Mouse (Mus musculus): Measurements from ENCODE around the gene Dcaf11. TPM values are rescaled to one million over a fixed set of nuclear protein-coding genes. Genes with fewer than 3 reads are reported as not detected.
A peak's percentile ranks its signal among the peaks of the same experiment; 100 is the strongest.

Dcaf11 gene
- polyA plus RNA-seq, 1 experiment: 143 TPM

- TF ChIP-seq CTCF (IDR thresholded peaks at IDR 0.05; ENCODE audit: extremely low read depth, insufficient read length, insufficient replicate concordance, low read depth, low read length) (no peak), POLR2A (IDR thresholded peaks at IDR 0.05; ENCODE audit: low read depth, low read length) (peak; percentile 59; the same call in 1 of the 2 replicates)
- H3K27ac ChIP-seq (ENCODE audit: insufficient read depth, low read depth, low read length): peak within 1 kb of the TSS; percentile 82
- WGBS: under 1% methylated on average over 32 of the region's 32 CpGs
Observed at GRCm38 (mm10) chr14:55540067-55540786, 19.6 kb upstream of the Dcaf11 start, which contains the start of gene Pck2. Pck2 (plus strand) TSS chr14:55540266.

GRCm38 (mm10) chr14:55540787-55541321 is 19.0 kb upstream of the Dcaf11 start:
- Histone ChIP-seq H3K27me3 (ENCODE audit: control insufficient read depth, insufficient read depth, low read length) (no peaks in the 10 kb centered on the region), H3K27ac (ENCODE audit: insufficient read depth, low read depth, low read length) (peak overlapping the region; percentile 82), H3K4me3 (ENCODE audit: low read depth, low read length) (peak overlapping the region; percentile 88), H3K36me3 (ENCODE audit: control insufficient read depth, insufficient read depth, low read length) (peaks cover 8% of the 10 kb centered on the region), H3K4me1 (ENCODE audit: control insufficient read depth, insufficient read depth, insufficient read length, low read length) (peaks cover 4% of the 10 kb centered on the region; the same call in 1 of the 2 replicates)
- WGBS: 4% methylated on average over 10 of the region's 10 CpGs
- TF ChIP-seq POLR2A (IDR thresholded peaks at IDR 0.05; ENCODE audit: low read depth, low read length): no peak
- TF ChIP-seq CTCF (IDR thresholded peaks at IDR 0.05; ENCODE audit: extremely low read depth, insufficient read length, insufficient replicate concordance, low read depth, low read length): no peak

More at GRCm38 (mm10) chr14:55540067-55540786, 19.6 kb upstream of the Dcaf11 start, which contains the start of gene Pck2:
- Histone ChIP-seq H3K36me3 (ENCODE audit: control insufficient read depth, insufficient read depth, low read length) (peaks cover 5% of the 10 kb centered on the region; the same call in 1 of the 2 replicates), H3K4me3 (ENCODE audit: low read depth, low read length) (peak within 1 kb of the TSS; percentile 88), H3K27me3 (ENCODE audit: control insufficient read depth, insufficient read depth, low read length) (no peaks in the 10 kb centered on the region), H3K4me1 (ENCODE audit: control insufficient read depth, insufficient read depth, insufficient read length, low read length) (peaks cover 4% of the 10 kb centered on the region; the same call in 1 of the 2 replicates)

- Histone ChIP-seq H3K27ac (ENCODE audit: insufficient read depth, low read depth, low read length) (no peak overlapping the region), H3K4me3 (ENCODE audit: low read depth, low read length) (no peak overlapping the region), H3K4me1 (ENCODE audit: control insufficient read depth, insufficient read depth, insufficient read length, low read length) (peaks cover 4% of the 10 kb centered on the region; the same call in 1 of the 2 replicates), H3K27me3 (ENCODE audit: control insufficient read depth, insufficient read depth, low read length) (no peaks in the 10 kb centered on the region), H3K36me3 (ENCODE audit: control insufficient read depth, insufficient read depth, low read length) (peaks cover 14% of the 10 kb centered on the region)
- WGBS: 98% methylated on average over 12 of the region's 12 CpGs
- TF ChIP-seq POLR2A (IDR thresholded peaks at IDR 0.05; ENCODE audit: low read depth, low read length): no peak
- no peak for TF ChIP-seq CTCF (IDR thresholded peaks at IDR 0.05; ENCODE audit: extremely low read depth, insufficient read length, insufficient replicate concordance, low read depth, low read length)
Observed at GRCm38 (mm10) chr14:55542268-55542667, 17.5 kb upstream of the Dcaf11 start.

- peaks cover 4% of the 10 kb centered on the region; the same call in 1 of the 2 replicates for H3K4me1 ChIP-seq (ENCODE audit: control insufficient read depth, insufficient read depth, insufficient read length, low read length)
- no peaks in the 10 kb centered on the region for H3K27me3 ChIP-seq (ENCODE audit: control insufficient read depth, insufficient read depth, low read length)
- H3K4me3 ChIP-seq (ENCODE audit: low read depth, low read length): no peak overlapping the region
- H3K36me3 ChIP-seq (ENCODE audit: control insufficient read depth, insufficient read depth, low read length): peaks cover 30% of the 10 kb centered on the region
- H3K27ac ChIP-seq (ENCODE audit: insufficient read depth, low read depth, low read length): no peak overlapping the region
- TF ChIP-seq POLR2A (IDR thresholded peaks at IDR 0.05; ENCODE audit: low read depth, low read length) (no peak), CTCF (IDR thresholded peaks at IDR 0.05; ENCODE audit: extremely low read depth, insufficient read length, insufficient replicate concordance, low read depth, low read length) (no peak)
- 77% methylated on average over 9 of the region's 9 CpGs for WGBS
Observed at GRCm38 (mm10) chr14:55544334-55544733, 15.5 kb upstream of the Dcaf11 start.

- 79% methylated on average over 6 of the region's 6 CpGs for WGBS
- TF ChIP-seq CTCF (IDR thresholded peaks at IDR 0.05; ENCODE audit: extremely low read depth, insufficient read length, insufficient replicate concordance, low read depth, low read length) (no peak), POLR2A (IDR thresholded peaks at IDR 0.05; ENCODE audit: low read depth, low read length) (no peak)
- Histone ChIP-seq H3K4me1 (ENCODE audit: control insufficient read depth, insufficient read depth, insufficient read length, low read length) (peaks cover 4% of the 10 kb centered on the region; the same call in 1 of the 2 replicates), H3K27ac (ENCODE audit: insufficient read depth, low read depth, low read length) (no peak overlapping the region), H3K36me3 (ENCODE audit: control insufficient read depth, insufficient read depth, low read length) (peaks cover 27% of the 10 kb centered on the region), H3K27me3 (ENCODE audit: control insufficient read depth, insufficient read depth, low read length) (no peaks in the 10 kb centered on the region), H3K4me3 (ENCODE audit: low read depth, low read length) (no peak overlapping the region)
Observed at GRCm38 (mm10) chr14:55550191-55550590, 9.6 kb upstream of the Dcaf11 start.

- Histone ChIP-seq H3K27ac (ENCODE audit: insufficient read depth, low read depth, low read length) (no peak overlapping the region), H3K4me1 (ENCODE audit: control insufficient read depth, insufficient read depth, insufficient read length, low read length) (peaks cover 4% of the 10 kb centered on the region; the same call in 1 of the 2 replicates), H3K27me3 (ENCODE audit: control insufficient read depth, insufficient read depth, low read length) (no peaks in the 10 kb centered on the region), H3K4me3 (ENCODE audit: low read depth, low read length) (no peak overlapping the region), H3K36me3 (ENCODE audit: control insufficient read depth, insufficient read depth, low read length) (peaks cover 23% of the 10 kb centered on the region)
- WGBS: 82% methylated on average over 5 of the region's 5 CpGs
- TF ChIP-seq POLR2A (IDR thresholded peaks at IDR 0.05; ENCODE audit: low read depth, low read length): no peak
- TF ChIP-seq CTCF (IDR thresholded peaks at IDR 0.05; ENCODE audit: extremely low read depth, insufficient read length, insufficient replicate concordance, low read depth, low read length): no peak
Observed at GRCm38 (mm10) chr14:55551347-55551746, 8.5 kb upstream of the Dcaf11 start.

GRCm38 (mm10) chr14:55551794-55552193 is 8.0 kb upstream of the Dcaf11 start:
- peaks cover 4% of the 10 kb centered on the region; the same call in 1 of the 2 replicates for H3K4me1 ChIP-seq (ENCODE audit: control insufficient read depth, insufficient read depth, insufficient read length, low read length)
- H3K4me3 ChIP-seq (ENCODE audit: low read depth, low read length): no peak overlapping the region
- H3K27me3 ChIP-seq (ENCODE audit: control insufficient read depth, insufficient read depth, low read length): no peaks in the 10 kb centered on the region
- 90% methylated on average over 8 of the region's 8 CpGs for WGBS
- peaks cover 20% of the 10 kb centered on the region for H3K36me3 ChIP-seq (ENCODE audit: control insufficient read depth, insufficient read depth, low read length)
- TF ChIP-seq CTCF (IDR thresholded peaks at IDR 0.05; ENCODE audit: extremely low read depth, insufficient read length, insufficient replicate concordance, low read depth, low read length): no peak
- TF ChIP-seq POLR2A (IDR thresholded peaks at IDR 0.05; ENCODE audit: low read depth, low read length): no peak
- H3K27ac ChIP-seq (ENCODE audit: insufficient read depth, low read depth, low read length): no peak overlapping the region

Data from small intestine, adult 2 months (tissue).